Mouse (Mus musculus): ENCODE results near the gene Btbd11.

DNA sequence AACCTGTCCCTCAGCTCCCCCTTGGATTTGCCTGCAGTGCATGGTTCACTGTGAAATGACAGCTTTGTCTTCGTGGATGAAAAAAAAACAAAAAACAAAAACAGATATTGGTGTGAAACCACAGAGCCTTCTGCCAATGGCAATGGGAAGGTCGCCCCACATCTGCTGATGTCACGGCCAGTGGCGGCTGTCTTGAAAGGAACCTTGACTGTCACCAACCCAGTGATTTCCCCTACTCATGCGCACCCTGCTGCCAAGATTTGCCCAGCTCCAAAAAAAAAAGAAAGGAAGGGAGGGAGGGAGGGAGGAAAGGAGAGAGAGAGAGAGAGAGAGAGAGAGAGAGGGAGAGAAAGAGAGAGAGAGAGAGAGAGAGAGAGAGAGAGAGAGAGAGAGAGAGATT lies 251.5 kb downstream of the Btbd11 start:
- TF ChIP-seq CTCF (IDR thresholded peaks at IDR 0.05; ENCODE audit: control insufficient read depth, insufficient read depth, low read length) (no peak), POLR2A (IDR thresholded peaks at IDR 0.05; ENCODE audit: borderline replicate concordance, control insufficient read depth, low read depth, low read length) (no peak)

Data from bone marrow, adult 2 months (tissue).